Mouse (Mus musculus) forebrain, embryonic 12.5 days (tissue): ENCODE measurements around the gene Sctr. TPM values are rescaled to one million over a fixed set of nuclear protein-coding genes. Genes with fewer than 3 reads are reported as not detected.

Experiments used
- ATAC-seq: fragments of 200-750 bp; cut with Nextera tagmentation; 2 replicates; pipeline ENCODE4 v1.8.0; 2017; ENCODE audit warnings: moderate TSS enrichment; ENCODE audit not compliant: low FRiP score
- H3K27ac ChIP-seq: fragments of 300-500 bp; sonication (generic); 2 replicates; pipeline ENCODE4 v1.5.1; 2016; ENCODE audit warnings: mild to moderate bottlenecking
- H3K27me3 ChIP-seq: fragments of 300-500 bp; sonication (generic); 2 replicates; pipeline ENCODE4 v1.6.1; 2016; ENCODE audit warnings: mild to moderate bottlenecking
- H3K36me3 ChIP-seq: fragments of 300-500 bp; sonication (generic); replicated peaks from 2 replicates; pipeline ENCODE4 v1.6.1; 2016; ENCODE audit warnings: mild to moderate bottlenecking
- H3K4me1 ChIP-seq: fragments of 300-500 bp; sonication (generic); 2 replicates; pipeline ENCODE4 v1.6.1; 2016
- H3K4me2 ChIP-seq: fragments of 300-500 bp; sonication (generic); 2 replicates; pipeline ENCODE4 v1.6.1; 2016; ENCODE audit warnings: mild to moderate bottlenecking, moderate library complexity
- H3K4me3 ChIP-seq: fragments of 300-500 bp; sonication (generic); replicated peaks from 2 replicates; pipeline ENCODE4 v1.5.1; 2016; ENCODE audit warnings: mild to moderate bottlenecking
- H3K9ac ChIP-seq: fragments of 300-500 bp; sonication (generic); 2 replicates; pipeline ENCODE4 v1.6.1; 2016; ENCODE audit warnings: mild to moderate bottlenecking
- H3K9me3 ChIP-seq: fragments of 300-500 bp; sonication (generic); 2 replicates; pipeline ENCODE4 v1.6.1; 2016
- WGBS: fragments of 180-500 bp; shearing (Covaris S2); methylation state at CpG from one replicate; pipeline ENCODE4 v1.1.7; 2016; 5-methylcytosine and 5-hydroxymethylcytosine counted together
- polyA plus RNA-seq: library from polyadenylated mRNA; unstranded; fragments of >200 nt; fragmentation: Nextera tagmentation; extraction: Ambion mirVana; gene quantifications from 2 replicates; pipeline ENCODE4 v1.2.1, GENCODE M21; 2016

Gene Sctr
- polyA plus RNA-seq, 1 experiment from 2014 or later: 0.84 TPM

DNA sequence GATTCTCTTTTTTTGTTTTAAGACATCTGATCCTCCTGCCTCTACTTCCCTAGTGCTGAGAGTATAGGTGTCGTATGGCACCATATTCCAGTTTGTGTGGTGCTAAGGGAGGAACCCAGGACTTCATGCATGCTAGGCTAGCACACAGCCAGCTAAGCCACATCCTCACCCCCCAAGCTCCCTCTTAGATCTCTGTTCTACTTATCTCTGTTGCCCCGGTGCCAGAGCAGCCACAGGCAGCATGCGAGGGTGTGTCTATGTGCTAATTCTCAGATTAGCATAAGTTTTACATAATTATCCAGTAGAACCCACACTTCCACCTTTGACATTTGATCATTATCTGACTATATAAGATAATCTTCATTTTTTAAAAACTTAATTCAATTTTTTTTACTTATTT is 88.2 kb downstream of the Sctr start:
- H3K4me2 ChIP-seq: no peak overlapping the region
- H3K9me3 ChIP-seq: peaks cover 5% of the 10 kb centered on the region; the same call in 1 of the 2 replicates
- no peaks in the 10 kb centered on the region for H3K36me3 ChIP-seq
- no peak for ATAC-seq
- no peak overlapping the region for H3K4me3 ChIP-seq
- H3K9ac ChIP-seq: no peak overlapping the region
- H3K4me1 ChIP-seq: no peaks in the 10 kb centered on the region
- 77% methylated on average over 3 of the region's 3 CpGs for WGBS
- no peak overlapping the region for H3K27ac ChIP-seq
- 0 out of 2 replicates have a peak, but pooled peaks cover 3% of the 10 kb centered on the region for H3K27me3 ChIP-seq

GRCm38 (mm10) chr1:120098327-120098726 is 91.6 kb downstream of the Sctr start:
- H3K27me3 ChIP-seq: no peaks in the 10 kb centered on the region
- 8% methylated on average over 7 of the region's 7 CpGs for WGBS
- no peak for ATAC-seq
- H3K4me2 ChIP-seq: no peak overlapping the region
- H3K4me1 ChIP-seq: no peaks in the 10 kb centered on the region
- H3K36me3 ChIP-seq: no peaks in the 10 kb centered on the region
- no peak overlapping the region for H3K9ac ChIP-seq
- no peaks in the 10 kb centered on the region for H3K9me3 ChIP-seq
- H3K4me3 ChIP-seq: no peak overlapping the region
- no peak overlapping the region for H3K27ac ChIP-seq

DNA sequence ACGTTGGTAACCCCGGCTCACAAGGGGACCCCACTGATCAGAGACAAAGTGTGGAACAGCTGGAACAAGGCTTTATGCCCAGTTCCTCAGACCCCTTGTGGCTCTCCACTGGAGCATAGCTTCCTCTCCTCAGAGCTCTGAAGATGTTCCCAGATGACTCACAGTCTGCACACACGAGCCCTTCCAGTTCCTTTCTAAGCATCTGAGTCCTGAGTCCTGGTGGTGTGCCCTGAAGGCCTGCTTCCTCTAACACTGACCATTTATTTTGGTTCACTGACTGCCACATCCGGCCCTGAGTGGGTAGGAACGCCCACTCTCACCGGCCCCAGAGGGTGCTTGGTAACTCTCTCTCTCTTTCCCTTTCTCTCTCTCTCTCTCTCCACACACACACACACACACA is 92.8 kb downstream of the Sctr start:
- Histone ChIP-seq H3K4me1 (no peaks in the 10 kb centered on the region), H3K27me3 (no peaks in the 10 kb centered on the region), H3K9ac (no peak overlapping the region), H3K4me2 (no peak overlapping the region), H3K4me3 (no peak overlapping the region), H3K27ac (no peak overlapping the region), H3K9me3 (no peaks in the 10 kb centered on the region), H3K36me3 (no peaks in the 10 kb centered on the region)
- no peak for ATAC-seq
- 76% methylated on average over 6 of the region's 6 CpGs for WGBS

DNA sequence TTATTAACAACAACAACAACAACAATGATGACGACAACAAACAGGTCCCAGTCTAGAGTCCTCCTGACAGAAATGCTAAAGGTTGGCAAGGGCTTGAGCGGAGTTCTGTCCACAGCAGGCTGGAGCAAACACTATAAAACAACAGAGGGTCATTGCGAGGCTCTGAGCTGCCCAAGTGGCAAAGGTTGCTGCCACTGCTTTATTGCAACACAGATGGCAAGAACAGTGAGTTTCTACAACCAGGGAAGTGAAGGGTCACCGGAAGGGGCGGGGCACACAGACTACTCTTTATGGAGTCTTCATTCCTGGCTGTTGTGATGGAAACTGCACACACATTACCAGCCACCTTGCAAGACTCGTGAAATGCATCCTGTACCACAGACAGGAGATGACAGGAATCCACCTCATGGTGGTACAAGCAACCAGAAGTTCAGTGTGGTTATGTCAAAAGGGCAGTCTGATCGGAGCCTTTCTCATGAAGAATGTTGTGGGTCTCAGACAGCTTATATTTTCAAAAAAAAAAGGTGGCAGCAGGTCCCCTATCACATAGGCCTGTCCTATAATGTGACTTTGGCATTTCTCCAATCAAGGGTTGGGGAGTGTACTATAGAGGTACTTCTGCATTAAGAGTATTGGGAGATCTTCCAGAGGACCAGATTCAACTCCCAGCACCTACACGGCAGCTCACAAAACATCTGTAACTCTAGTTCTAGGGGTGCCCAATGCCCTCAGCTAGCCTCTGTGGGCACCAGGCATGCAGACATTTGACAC is 93.9 kb downstream of the Sctr start:
- no peaks in the 10 kb centered on the region for H3K27me3 ChIP-seq
- 86% methylated on average over 8 of the region's 8 CpGs for WGBS
- ATAC-seq: no peak
- no peak overlapping the region for H3K9ac ChIP-seq
- no peaks in the 10 kb centered on the region for H3K9me3 ChIP-seq
- no peak overlapping the region for H3K4me3 ChIP-seq
- H3K36me3 ChIP-seq: no peaks in the 10 kb centered on the region
- no peak overlapping the region for H3K27ac ChIP-seq
- H3K4me1 ChIP-seq: no peaks in the 10 kb centered on the region
- H3K4me2 ChIP-seq: no peak overlapping the region

- no peak for ATAC-seq
- Histone ChIP-seq H3K4me1 (no peaks in the 10 kb centered on the region), H3K9me3 (no peaks in the 10 kb centered on the region), H3K36me3 (no peaks in the 10 kb centered on the region), H3K27ac (no peak overlapping the region), H3K9ac (no peak overlapping the region), H3K4me2 (no peak overlapping the region), H3K4me3 (no peak overlapping the region), H3K27me3 (no peaks in the 10 kb centered on the region)
- WGBS: 84% methylated on average over 3 of the region's 3 CpGs
These were observed 94.5 kb downstream of the Sctr start for GRCm38 (mm10) chr1:120101227-120101609.

- Histone ChIP-seq H3K4me3 (no peak overlapping the region), H3K36me3 (no peaks in the 10 kb centered on the region), H3K9me3 (no peaks in the 10 kb centered on the region), H3K27me3 (no peaks in the 10 kb centered on the region), H3K9ac (no peak overlapping the region), H3K4me2 (no peak overlapping the region), H3K4me1 (no peaks in the 10 kb centered on the region), H3K27ac (no peak overlapping the region)
- no peak for ATAC-seq
- WGBS: 81% methylated on average over 5 of the region's 5 CpGs
These were observed 98.9 kb downstream of the Sctr start for GRCm38 (mm10) chr1:120105556-120105959.

- no peak for ATAC-seq
- H3K27ac ChIP-seq: no peak overlapping the region
- no peaks in the 10 kb centered on the region for H3K27me3 ChIP-seq
- H3K4me2 ChIP-seq: no peak overlapping the region
- H3K4me1 ChIP-seq: no peaks in the 10 kb centered on the region
- whole genome bisulfite sequencing: 87% methylated on average over 19 of the region's 19 CpGs
- peaks cover 34% of the 10 kb centered on the region for H3K36me3 ChIP-seq
- 0 out of 2 replicates have a peak, but pooled peaks cover 5% of the 10 kb centered on the region for H3K9me3 ChIP-seq
- no peak overlapping the region for H3K9ac ChIP-seq
- H3K4me3 ChIP-seq: no peak overlapping the region
These were observed 103.2 kb downstream of the Sctr start for GRCm38 (mm10) chr1:120109741-120110432.

DNA sequence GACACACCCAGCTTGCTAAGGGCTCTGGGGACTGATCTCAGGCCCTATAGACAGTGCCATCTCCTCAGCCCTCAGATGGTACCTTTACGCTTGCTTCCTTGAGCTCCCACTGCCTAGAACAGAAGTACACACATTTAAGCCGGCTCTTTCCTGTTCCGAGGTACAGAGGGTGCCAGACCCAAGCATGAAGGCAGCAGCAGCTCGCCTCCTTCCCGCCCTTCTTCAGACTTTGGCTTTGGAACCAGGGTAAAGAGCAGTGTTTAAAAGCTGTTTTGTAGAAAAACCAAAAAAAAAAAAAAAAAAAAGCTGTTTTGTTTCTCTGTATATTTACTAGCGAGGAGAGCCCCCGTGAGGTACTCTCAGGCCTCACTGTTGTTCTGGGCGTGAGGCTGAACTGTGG is 105.1 kb downstream of the Sctr start:
- Histone ChIP-seq H3K9ac (no peak overlapping the region), H3K4me3 (no peak overlapping the region), H3K27ac (no peak overlapping the region), H3K27me3 (no peaks in the 10 kb centered on the region), H3K4me2 (no peak overlapping the region), H3K36me3 (peaks cover 49% of the 10 kb centered on the region), H3K4me1 (peaks cover 5% of the 10 kb centered on the region; the same call in 1 of the 2 replicates), H3K9me3 (0 out of 2 replicates have a peak, but pooled peaks cover 5% of the 10 kb centered on the region)
- 89% methylated on average over 8 of the region's 8 CpGs for WGBS
- ATAC-seq: no peak

GRCm38 (mm10) chr1:120112251-120113187 is 105.8 kb downstream of the Sctr start:
- WGBS: 87% methylated on average over 12 of the region's 12 CpGs
- peaks cover 49% of the 10 kb centered on the region for H3K36me3 ChIP-seq
- H3K9ac ChIP-seq: no peak overlapping the region

More at GRCm38 (mm10) chr1:120112251-120113187, 105.8 kb downstream of the Sctr start:
- Histone ChIP-seq H3K4me3 (no peak overlapping the region), H3K9me3 (0 out of 2 replicates have a peak, but pooled peaks cover 5% of the 10 kb centered on the region), H3K27me3 (no peaks in the 10 kb centered on the region), H3K27ac (no peak overlapping the region), H3K4me2 (no peak overlapping the region), H3K4me1 (peaks cover 5% of the 10 kb centered on the region; the same call in 1 of the 2 replicates)
- no peak for ATAC-seq

Other genes starting within 250 kb of the Sctr start
- gene Ptpn4, start 169.3 kb upstream of the Sctr start, polyA plus RNA-seq: 11.1 and 13.1 TPM in 2 replicates
- gene Tmem177, start 93.7 kb upstream of the Sctr start, polyA plus RNA-seq: 9.3 and 11.3 TPM in 2 replicates
- gene Cfap221, start 9.7 kb upstream of the Sctr start, polyA plus RNA-seq: 0.33 TPM in 1 of 2 replicates, not detected in the other
- gene Tmem37, start 67.2 kb downstream of the Sctr start, polyA plus RNA-seq: 5.2 and 5.3 TPM in 2 replicates
- 921 and 969 TPM in 2 replicates for gene Dbi, start 114.2 kb downstream of the Sctr start, polyA plus RNA-seq
- gene 3110009E18Rik, start 114.3 kb downstream of the Sctr start, polyA plus RNA-seq: 23.7 and 30.2 TPM in 2 replicates